Mouse (Mus musculus) midbrain, embryonic 14.5 days (tissue): Measurements from ENCODE around the gene Kcnj15. TPM values are rescaled to one million over a fixed set of nuclear protein-coding genes. Genes with fewer than 3 reads are reported as not detected.

ENCODE experiments used
- ATAC-seq: fragments of 200-750 bp; cut with Nextera tagmentation; 2 replicates; pipeline ENCODE4 v1.8.0; 2017; ENCODE audit warnings: moderate number of reproducible peaks, moderate library complexity; ENCODE audit not compliant: low FRiP score, low TSS enrichment
- DNase-seq: peaks from one replicate; pipeline ENCODE4 v3.0.0-alpha.2; 2015
- H3K27ac ChIP-seq: fragments of 300-500 bp; sonication (generic); replicated peaks from 2 replicates; pipeline ENCODE4 v1.5.1; 2014; ENCODE audit warnings: mild to moderate bottlenecking, low read depth, low read length, moderate library complexity
- H3K27me3 ChIP-seq: fragments of 300-500 bp; sonication (generic); 2 replicates; pipeline ENCODE4 v1.6.1; 2014; ENCODE audit warnings: low read length, control low read depth, mixed read lengths; ENCODE audit not compliant: control insufficient read depth, insufficient read depth
- H3K36me3 ChIP-seq: fragments of 300-500 bp; sonication (generic); 2 replicates; pipeline ENCODE4 v1.6.1; 2014; ENCODE audit warnings: low read length, control low read depth; ENCODE audit not compliant: control insufficient read depth, insufficient read depth
- H3K4me1 ChIP-seq: fragments of 300-500 bp; sonication (generic); 2 replicates; pipeline ENCODE4 v1.6.1; 2014; ENCODE audit warnings: mild to moderate bottlenecking, antibody characterized with exemption, low read length, control low read depth; ENCODE audit not compliant: control insufficient read depth, insufficient read depth
- H3K4me2 ChIP-seq: fragments of 300-500 bp; sonication (generic); 2 replicates; pipeline ENCODE4 v1.6.1; 2014; ENCODE audit warnings: mild to moderate bottlenecking, low read length, moderate library complexity
- H3K4me3 ChIP-seq: fragments of 300-500 bp; sonication (generic); replicated peaks from 2 replicates; pipeline ENCODE4 v1.5.1; 2014; ENCODE audit warnings: low read depth, low read length
- H3K9ac ChIP-seq: fragments of 300-500 bp; sonication (generic); replicated peaks from 2 replicates; pipeline ENCODE4 v1.6.1; 2014; ENCODE audit warnings: mild to moderate bottlenecking, low read length, moderate library complexity
- H3K9me3 ChIP-seq: fragments of 300-500 bp; sonication (generic); 2 replicates; pipeline ENCODE4 v1.6.1; 2016; ENCODE audit warnings: low read length, control low read depth, mixed read lengths; ENCODE audit not compliant: control insufficient read depth
- WGBS: fragments of 180-500 bp; shearing (Covaris S2); extraction: QIAGEN DNeasy Blood & Tissue Kit; methylation state at CpG from one replicate; pipeline ENCODE4 v1.1.7; 2014; 5-methylcytosine and 5-hydroxymethylcytosine counted together
- polyA plus RNA-seq: library from polyadenylated mRNA; unstranded; fragments of >200 nt; fragmentation: Nextera tagmentation; extraction: Ambion mirVana; gene quantifications from 2 replicates; pipeline ENCODE4 v1.2.1, GENCODE M21; 2014

Gene Kcnj15
- polyA plus RNA-seq, 1 experiment from 2014 or later, result not detected

DNA sequence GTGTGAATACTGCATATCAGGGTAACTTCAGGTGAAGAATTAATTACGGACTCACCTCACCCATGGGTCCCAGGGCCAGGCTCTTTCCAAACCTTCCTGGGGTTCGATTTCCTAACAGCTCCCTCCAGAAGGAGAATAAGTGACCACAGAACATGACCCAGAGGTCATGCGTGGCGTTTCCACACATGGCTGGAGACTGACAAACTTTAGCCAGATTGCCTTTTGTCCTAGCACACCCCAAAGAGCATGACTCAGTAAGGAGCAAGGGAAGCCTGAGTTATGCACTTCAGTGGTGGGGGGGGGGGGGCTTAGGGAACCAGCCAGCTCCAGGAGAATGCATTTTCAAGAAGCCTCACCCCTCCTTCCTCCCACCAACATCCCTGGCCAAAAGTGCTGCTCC lies 2.1 kb downstream of the Kcnj15 start:
- Histone ChIP-seq H3K36me3 (no peaks in the 10 kb centered on the region), H3K4me3 (no peak overlapping the region), H3K4me2 (no peak overlapping the region), H3K27me3 (no peaks in the 10 kb centered on the region), H3K9me3 (no peaks in the 10 kb centered on the region), H3K27ac (no peak overlapping the region), H3K9ac (no peak overlapping the region), H3K4me1 (no peaks in the 10 kb centered on the region)
- ATAC-seq, result no peak
- no peak for DNase-seq
- 66% methylated on average over 4 of the region's 4 CpGs for WGBS

GRCm38 (mm10) chr16:95260693-95261092 lies 3.3 kb downstream of the Kcnj15 start:
- WGBS, result 77% methylated on average over 5 of the region's 5 CpGs
- no peaks in the 10 kb centered on the region for H3K9me3 ChIP-seq
- H3K4me1 ChIP-seq, result no peaks in the 10 kb centered on the region
- H3K4me3 ChIP-seq, result no peak overlapping the region
- H3K36me3 ChIP-seq, result no peaks in the 10 kb centered on the region
- DNase-seq (no peak), ATAC-seq (no peak)
- H3K27me3 ChIP-seq, result no peaks in the 10 kb centered on the region
- no peak overlapping the region for H3K4me2 ChIP-seq
- H3K27ac ChIP-seq, result no peak overlapping the region
- H3K9ac ChIP-seq, result no peak overlapping the region

- Histone ChIP-seq H3K27me3 (no peaks in the 10 kb centered on the region), H3K36me3 (no peaks in the 10 kb centered on the region), H3K27ac (no peak overlapping the region), H3K9me3 (no peaks in the 10 kb centered on the region), H3K4me1 (no peaks in the 10 kb centered on the region), H3K4me3 (no peak overlapping the region), H3K9ac (no peak overlapping the region), H3K4me2 (no peak overlapping the region)
- DNase-seq (no peak), ATAC-seq (no peak)
- 80% methylated on average over 4 of the region's 4 CpGs for WGBS
Observed at GRCm38 (mm10) chr16:95261807-95262206, 4.4 kb downstream of the Kcnj15 start.

DNA sequence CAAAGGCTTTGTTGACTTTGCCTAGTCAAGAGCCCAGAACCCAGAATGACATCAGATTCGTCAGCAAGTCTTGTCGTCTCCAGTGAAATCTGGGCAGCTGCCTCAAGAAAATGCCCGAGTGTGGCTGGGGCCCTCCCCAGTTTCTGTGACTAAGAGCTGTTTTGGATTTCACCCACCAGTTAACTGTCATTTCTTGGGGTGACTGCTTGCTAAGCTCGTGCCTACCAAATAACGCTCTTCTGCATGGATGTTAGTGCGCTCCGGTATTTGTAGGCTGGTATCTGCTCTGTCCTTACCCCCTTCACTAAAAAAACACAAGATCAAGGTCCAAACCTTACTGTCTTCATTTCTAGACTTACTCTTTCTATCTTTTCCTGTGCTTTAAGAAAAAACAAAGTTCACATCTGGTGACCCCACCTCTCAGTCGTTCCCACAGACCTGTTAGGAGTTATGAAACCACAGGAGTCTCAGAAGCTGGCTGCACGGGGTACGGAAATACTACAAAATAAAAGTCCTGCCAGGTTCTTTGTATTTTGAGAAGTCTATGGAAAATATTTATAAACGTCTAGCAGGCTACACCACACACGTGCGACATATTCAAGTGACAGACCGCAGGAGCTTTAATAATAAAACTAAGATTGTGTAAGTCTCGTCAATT lies 5.5 kb downstream of the Kcnj15 start:
- Histone ChIP-seq H3K9me3 (no peaks in the 10 kb centered on the region), H3K4me3 (no peak overlapping the region), H3K4me2 (no peak overlapping the region), H3K27ac (no peak overlapping the region), H3K4me1 (no peaks in the 10 kb centered on the region), H3K27me3 (no peaks in the 10 kb centered on the region), H3K9ac (no peak overlapping the region), H3K36me3 (no peaks in the 10 kb centered on the region)
- DNase-seq, result no peak
- 90% methylated on average over 15 of the region's 15 CpGs for WGBS
- no peak for ATAC-seq

GRCm38 (mm10) chr16:95264324-95264723 lies 7.0 kb downstream of the Kcnj15 start:
- DNase-seq (no peak), ATAC-seq (no peak)
- Histone ChIP-seq H3K27me3 (no peaks in the 10 kb centered on the region), H3K9me3 (no peaks in the 10 kb centered on the region), H3K4me1 (no peaks in the 10 kb centered on the region), H3K4me3 (no peak overlapping the region), H3K9ac (no peak overlapping the region), H3K36me3 (no peaks in the 10 kb centered on the region), H3K4me2 (no peak overlapping the region), H3K27ac (no peak overlapping the region)
- WGBS, result 79% methylated on average over 5 of the region's 5 CpGs

GRCm38 (mm10) chr16:95267481-95268183 lies 10.3 kb downstream of the Kcnj15 start:
- no peaks in the 10 kb centered on the region for H3K27me3 ChIP-seq
- H3K36me3 ChIP-seq, result no peaks in the 10 kb centered on the region
- DNase-seq, result no peak
- no peak overlapping the region for H3K27ac ChIP-seq
- no peaks in the 10 kb centered on the region for H3K9me3 ChIP-seq
- H3K4me2 ChIP-seq, result no peak overlapping the region
- no peak for ATAC-seq
- 67% methylated on average over 11 of the region's 11 CpGs for WGBS
- no peak overlapping the region for H3K9ac ChIP-seq
- H3K4me3 ChIP-seq, result no peak overlapping the region
- no peaks in the 10 kb centered on the region for H3K4me1 ChIP-seq

DNA sequence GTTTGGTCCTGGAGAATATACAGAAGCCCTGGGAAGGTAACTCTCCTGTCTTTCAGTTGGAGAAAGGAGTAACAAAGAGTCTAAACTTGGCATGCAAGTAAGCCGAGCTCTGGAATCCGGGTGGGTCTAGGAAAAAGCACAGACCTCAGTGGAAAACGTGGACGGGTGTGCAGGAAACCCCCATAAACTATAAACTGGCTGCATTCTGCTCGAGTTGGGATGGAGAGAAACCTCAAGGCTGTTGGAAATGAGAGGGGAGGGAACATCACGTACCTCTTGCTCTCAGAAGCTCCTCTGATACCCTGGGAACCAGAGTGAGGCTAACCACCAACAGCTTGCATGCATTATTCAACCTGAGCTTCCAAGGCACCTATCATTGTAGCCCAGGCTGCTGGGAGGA lies 12.3 kb downstream of the Kcnj15 start:
- no peaks in the 10 kb centered on the region for H3K9me3 ChIP-seq
- H3K4me1 ChIP-seq, result no peaks in the 10 kb centered on the region
- DNase-seq (no peak), ATAC-seq (no peak)
- no peaks in the 10 kb centered on the region for H3K27me3 ChIP-seq
- H3K4me2 ChIP-seq, result no peak overlapping the region
- 80% methylated on average over 6 of the region's 6 CpGs for WGBS
- H3K27ac ChIP-seq, result no peak overlapping the region
- H3K9ac ChIP-seq, result no peak overlapping the region
- H3K4me3 ChIP-seq, result no peak overlapping the region
- no peaks in the 10 kb centered on the region for H3K36me3 ChIP-seq

- H3K27me3 ChIP-seq, result no peaks in the 10 kb centered on the region
- no peaks in the 10 kb centered on the region for H3K4me1 ChIP-seq
- WGBS, result 84% methylated on average over 2 of the region's 2 CpGs
- no peak for ATAC-seq
- no peak for DNase-seq
- H3K4me3 ChIP-seq, result no peak overlapping the region
- H3K27ac ChIP-seq, result no peak overlapping the region
- no peak overlapping the region for H3K4me2 ChIP-seq
- H3K9ac ChIP-seq, result no peak overlapping the region
- H3K9me3 ChIP-seq, result no peaks in the 10 kb centered on the region
- H3K36me3 ChIP-seq, result no peaks in the 10 kb centered on the region
Observed at GRCm38 (mm10) chr16:95273101-95273500, 15.7 kb downstream of the Kcnj15 start.
